Mouse (Mus musculus): ENCODE measurements at regions not wholly inside any gene's neighbourhood (a gene's known extent, or its start where the extent isn't known, plus 50 kb on each side); places are given as distances from the start of the nearest gene placed in this dataset.

DNA sequence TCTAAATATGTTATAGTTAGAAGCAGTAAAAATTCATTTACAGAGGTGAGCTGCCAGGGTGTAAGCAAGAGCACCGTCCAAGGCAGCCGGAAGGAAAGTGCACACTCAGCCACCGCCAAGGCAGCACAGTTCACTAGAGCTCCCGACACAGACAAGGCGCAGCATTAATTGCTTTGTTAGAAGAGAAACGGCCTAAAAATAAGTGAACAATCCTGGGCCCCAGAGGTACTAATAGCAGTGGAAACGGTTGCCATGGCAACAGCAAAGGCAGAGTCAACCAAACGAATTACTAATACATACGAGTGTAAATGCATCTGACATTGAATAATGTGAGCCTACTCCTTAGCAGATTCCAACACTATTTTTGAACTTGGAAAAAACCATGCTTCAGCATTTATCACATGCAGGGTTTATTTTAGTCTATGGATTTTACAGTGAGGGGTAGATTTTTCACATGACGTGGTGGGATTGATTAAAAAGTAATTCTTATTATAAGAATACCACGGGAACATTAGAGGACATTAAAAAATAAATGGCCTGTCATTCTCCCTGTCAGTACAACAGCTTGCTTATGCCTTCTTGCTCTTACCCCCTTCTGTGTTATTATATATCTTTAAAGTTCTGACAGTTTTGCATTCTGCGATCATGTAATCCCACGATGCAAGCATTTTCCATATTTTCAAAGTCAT, 62.5 kb downstream of the Cavin4 start:
- Histone ChIP-seq H3K36me3 (ENCODE audit: control insufficient read depth, insufficient read depth, low read length) (no peaks in the 10 kb centered on the region), H3K4me1 (replicated peaks; ENCODE audit: control insufficient read depth, insufficient read depth, low read length) (no peaks in the 10 kb centered on the region), H3K4me2 (ENCODE audit: low read length) (no peak overlapping the region), H3K27me3 (replicated peaks; ENCODE audit: control insufficient read depth, insufficient read depth, low read length) (no peaks in the 10 kb centered on the region), H3K9me3 (ENCODE audit: control insufficient read depth, low read length) (no peaks in the 10 kb centered on the region), H3K4me3 (ENCODE audit: low read depth, low read length) (no peak overlapping the region), H3K27ac (ENCODE audit: low read depth) (no peak overlapping the region), H3K9ac (ENCODE audit: low read length) (no peak overlapping the region)
- DNase-seq (ENCODE audit: low spot score) (no peak), ATAC-seq (replicated peaks; ENCODE audit: low FRiP score, low TSS enrichment, low read depth) (no peak)
- 49% methylated on average over 13 of the region's 13 CpGs for WGBS

DNA sequence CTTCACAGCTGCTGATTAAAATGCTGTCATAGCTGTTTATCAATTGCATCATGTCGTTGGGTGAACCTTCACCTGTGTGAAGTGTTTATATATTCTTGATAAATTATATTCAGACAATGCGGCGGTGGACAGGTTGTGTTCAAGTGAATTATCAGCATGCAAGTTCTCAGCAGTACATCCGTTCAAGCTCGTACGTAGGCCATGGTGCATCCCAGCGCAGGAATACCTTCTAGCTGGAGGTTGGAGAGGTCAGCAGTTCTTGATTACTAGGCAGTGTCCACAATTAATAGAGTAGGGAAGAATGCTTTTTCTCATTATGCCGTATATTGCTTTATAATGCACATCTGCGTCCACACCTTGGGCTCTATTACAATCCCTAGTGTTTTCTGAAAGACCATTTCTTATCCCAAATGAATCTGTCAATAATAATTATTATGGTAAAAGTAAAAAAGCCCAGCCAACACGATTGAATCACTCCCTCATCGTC, 63.1 kb downstream of the Cavin4 start:
- Histone ChIP-seq H3K27ac (ENCODE audit: low read depth) (no peak overlapping the region), H3K4me3 (ENCODE audit: low read depth, low read length) (no peak overlapping the region), H3K9me3 (ENCODE audit: control insufficient read depth, low read length) (no peaks in the 10 kb centered on the region), H3K4me1 (replicated peaks; ENCODE audit: control insufficient read depth, insufficient read depth, low read length) (no peaks in the 10 kb centered on the region), H3K4me2 (ENCODE audit: low read length) (no peak overlapping the region), H3K9ac (ENCODE audit: low read length) (no peak overlapping the region), H3K36me3 (ENCODE audit: control insufficient read depth, insufficient read depth, low read length) (no peaks in the 10 kb centered on the region), H3K27me3 (replicated peaks; ENCODE audit: control insufficient read depth, insufficient read depth, low read length) (no peaks in the 10 kb centered on the region)
- ATAC-seq (replicated peaks; ENCODE audit: low FRiP score, low TSS enrichment, low read depth): no peak
- DNase-seq (ENCODE audit: low spot score): no peak
- WGBS: 71% methylated on average over 11 of the region's 11 CpGs

DNA sequence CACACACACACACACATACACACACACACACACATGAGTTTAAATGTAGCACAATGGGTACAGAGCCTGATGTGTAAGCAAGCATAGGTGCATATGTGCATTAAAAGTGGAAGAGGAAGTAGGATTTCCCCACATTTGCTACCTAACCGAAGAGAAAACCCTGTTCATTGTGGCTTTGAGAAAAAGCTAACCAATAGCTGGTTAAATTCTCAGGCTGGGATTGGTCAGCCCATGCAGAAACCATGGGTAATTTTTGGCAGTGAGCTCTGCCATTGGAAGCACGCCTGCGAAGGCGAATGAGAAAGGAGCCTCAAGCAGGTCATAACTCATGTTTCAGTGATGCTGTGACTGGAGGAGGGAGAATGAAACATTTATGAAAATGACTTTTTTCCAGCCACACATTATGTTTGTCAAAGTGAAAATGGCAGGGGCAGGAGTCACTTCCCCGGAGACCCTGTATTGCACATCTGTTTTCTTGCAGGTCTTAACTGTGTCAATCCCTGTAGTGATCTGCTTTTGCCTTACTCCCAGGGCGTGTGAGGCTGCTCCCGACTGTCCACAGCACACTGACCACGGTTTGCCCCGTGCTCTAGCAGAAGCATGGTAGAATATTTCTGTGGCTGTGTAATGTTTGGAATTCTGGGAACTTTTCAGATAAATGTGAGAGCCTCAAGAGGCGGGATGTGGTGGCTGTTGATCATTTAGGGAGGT, 71.7 kb downstream of the Cavin4 start:
- Histone ChIP-seq H3K4me2 (ENCODE audit: low read length) (no peak overlapping the region), H3K4me3 (ENCODE audit: low read depth, low read length) (no peak overlapping the region), H3K27me3 (replicated peaks; ENCODE audit: control insufficient read depth, insufficient read depth, low read length) (no peaks in the 10 kb centered on the region), H3K9ac (ENCODE audit: low read length) (no peak overlapping the region), H3K27ac (ENCODE audit: low read depth) (no peak overlapping the region), H3K4me1 (replicated peaks; ENCODE audit: control insufficient read depth, insufficient read depth, low read length) (no peaks in the 10 kb centered on the region), H3K9me3 (ENCODE audit: control insufficient read depth, low read length) (no peaks in the 10 kb centered on the region), H3K36me3 (ENCODE audit: control insufficient read depth, insufficient read depth, low read length) (no peaks in the 10 kb centered on the region)
- WGBS: 62% methylated on average over 10 of the region's 10 CpGs
- DNase-seq (ENCODE audit: low spot score) (no peak), ATAC-seq (replicated peaks; ENCODE audit: low FRiP score, low TSS enrichment, low read depth) (no peak)

DNA sequence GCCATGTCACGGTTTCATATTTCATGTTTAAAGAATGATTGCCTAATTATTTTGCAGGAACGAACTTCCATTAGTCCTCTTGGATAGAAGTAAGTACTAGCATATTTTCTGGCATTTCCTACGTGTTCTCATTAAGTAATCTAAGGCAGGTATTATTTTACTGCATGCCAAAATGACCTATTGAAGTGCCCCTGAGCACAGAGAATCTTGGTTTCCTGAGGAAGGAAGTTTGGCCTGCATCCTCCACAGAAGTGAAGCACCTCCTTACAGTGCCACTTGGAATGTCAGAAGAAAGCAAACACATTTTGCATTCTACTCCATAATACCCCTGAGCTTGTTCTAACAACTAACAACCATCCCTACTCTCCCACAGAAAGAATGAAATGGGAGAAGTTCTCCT, 82.9 kb downstream of the Cavin4 start:
- Histone ChIP-seq H3K27me3 (replicated peaks; ENCODE audit: control insufficient read depth, insufficient read depth, low read length) (no peaks in the 10 kb centered on the region), H3K36me3 (ENCODE audit: control insufficient read depth, insufficient read depth, low read length) (no peaks in the 10 kb centered on the region), H3K27ac (ENCODE audit: low read depth) (no peak overlapping the region), H3K4me1 (replicated peaks; ENCODE audit: control insufficient read depth, insufficient read depth, low read length) (0 out of 2 replicates have a peak, but pooled peaks cover 2% of the 10 kb centered on the region), H3K4me2 (ENCODE audit: low read length) (no peak overlapping the region), H3K9ac (ENCODE audit: low read length) (no peak overlapping the region), H3K4me3 (ENCODE audit: low read depth, low read length) (no peak overlapping the region), H3K9me3 (ENCODE audit: control insufficient read depth, low read length) (no peaks in the 10 kb centered on the region)
- WGBS: 89% methylated on average over 3 of the region's 3 CpGs
- DNase-seq (ENCODE audit: low spot score): no peak
- no peak for ATAC-seq (replicated peaks; ENCODE audit: low FRiP score, low TSS enrichment, low read depth)

DNA sequence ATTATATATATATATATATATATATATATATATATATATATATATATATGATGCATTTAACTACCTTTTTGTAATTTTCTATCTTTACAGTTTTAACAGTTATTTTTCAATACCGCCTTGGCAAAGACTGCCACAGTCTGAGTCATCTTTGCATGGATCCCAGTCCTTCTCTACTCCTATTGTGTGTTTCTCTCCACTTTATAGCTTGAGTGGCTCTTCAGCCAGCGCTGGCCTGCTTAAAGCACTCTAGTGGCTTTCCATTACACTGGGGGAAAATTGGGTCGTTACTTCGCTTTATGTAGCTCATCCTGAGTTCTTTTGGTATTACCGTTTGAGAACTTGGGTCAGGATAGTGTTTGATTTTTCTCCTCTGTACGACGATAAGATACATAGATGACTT, 86.3 kb downstream of the Cavin4 start:
- Histone ChIP-seq H3K36me3 (ENCODE audit: control insufficient read depth, insufficient read depth, low read length) (no peaks in the 10 kb centered on the region), H3K4me1 (replicated peaks; ENCODE audit: control insufficient read depth, insufficient read depth, low read length) (0 out of 2 replicates have a peak, but pooled peaks cover 2% of the 10 kb centered on the region), H3K27ac (ENCODE audit: low read depth) (no peak overlapping the region), H3K4me3 (ENCODE audit: low read depth, low read length) (no peak overlapping the region), H3K27me3 (replicated peaks; ENCODE audit: control insufficient read depth, insufficient read depth, low read length) (no peaks in the 10 kb centered on the region), H3K4me2 (ENCODE audit: low read length) (no peak overlapping the region), H3K9me3 (ENCODE audit: control insufficient read depth, low read length) (no peaks in the 10 kb centered on the region), H3K9ac (ENCODE audit: low read length) (no peak overlapping the region)
- WGBS: 80% methylated on average over 7 of the region's 7 CpGs
- DNase-seq (ENCODE audit: low spot score): no peak
- no peak for ATAC-seq (replicated peaks; ENCODE audit: low FRiP score, low TSS enrichment, low read depth)

DNA sequence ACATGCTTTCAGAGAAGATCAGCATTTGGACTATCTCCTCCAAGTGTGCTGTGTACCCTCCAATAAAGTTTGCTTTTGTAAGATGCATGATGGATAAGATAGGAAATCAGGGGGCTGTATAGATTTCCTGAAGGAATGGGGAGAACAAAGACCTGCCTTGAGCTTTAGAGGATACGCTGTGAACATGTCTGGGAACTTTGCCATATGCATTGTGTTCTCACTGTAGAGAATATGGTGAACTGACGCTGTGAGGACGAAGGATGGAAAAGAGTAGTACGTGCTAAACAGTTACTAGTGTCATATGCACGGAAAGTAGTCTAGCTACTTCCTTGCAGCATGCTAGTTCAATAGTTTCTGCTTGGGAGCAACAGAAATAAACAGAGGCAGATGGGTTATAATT, 86.8 kb downstream of the Cavin4 start:
- Histone ChIP-seq H3K4me2 (ENCODE audit: low read length) (no peak overlapping the region), H3K27ac (ENCODE audit: low read depth) (no peak overlapping the region), H3K27me3 (replicated peaks; ENCODE audit: control insufficient read depth, insufficient read depth, low read length) (no peaks in the 10 kb centered on the region), H3K36me3 (ENCODE audit: control insufficient read depth, insufficient read depth, low read length) (no peaks in the 10 kb centered on the region), H3K4me1 (replicated peaks; ENCODE audit: control insufficient read depth, insufficient read depth, low read length) (0 out of 2 replicates have a peak, but pooled peaks cover 2% of the 10 kb centered on the region), H3K9ac (ENCODE audit: low read length) (no peak overlapping the region), H3K9me3 (ENCODE audit: control insufficient read depth, low read length) (no peaks in the 10 kb centered on the region), H3K4me3 (ENCODE audit: low read depth, low read length) (no peak overlapping the region)
- ATAC-seq (replicated peaks; ENCODE audit: low FRiP score, low TSS enrichment, low read depth): no peak
- no peak for DNase-seq (ENCODE audit: low spot score)
- WGBS: 65% methylated on average over 5 of the region's 5 CpGs

DNA sequence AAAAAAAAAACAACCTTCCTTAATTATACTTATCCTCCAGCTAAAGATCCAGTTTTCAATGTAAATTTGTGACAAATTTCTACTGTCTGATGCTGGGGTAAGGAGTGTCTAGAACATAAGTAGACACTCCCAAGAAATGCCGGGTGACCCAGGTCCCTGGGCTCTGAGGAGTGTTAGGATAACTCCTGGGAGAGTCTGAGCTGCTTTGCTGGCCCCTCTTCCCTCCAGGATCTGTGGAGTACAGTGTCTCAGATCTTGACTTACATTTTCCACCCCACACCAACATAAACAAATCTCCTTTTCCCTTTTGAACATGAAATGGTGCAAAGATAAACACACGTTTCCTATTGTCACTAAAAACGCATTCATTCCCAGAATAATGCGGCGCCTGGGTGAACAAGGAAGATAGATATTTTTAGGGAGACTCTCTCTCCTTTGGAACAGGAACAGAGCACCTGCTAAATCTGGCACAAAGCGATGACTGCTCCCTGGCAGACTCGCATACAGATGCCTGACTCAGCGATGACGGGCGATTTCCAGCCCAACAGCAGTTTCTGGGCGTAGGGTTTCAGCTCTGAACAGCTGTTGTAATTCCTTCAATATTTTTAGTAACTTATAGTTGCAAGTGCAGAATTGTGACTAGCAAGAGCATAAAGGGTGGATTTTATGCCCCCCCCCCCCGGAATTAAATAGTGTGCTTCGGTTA, 91.3 kb downstream of the Cavin4 start:
- no peak overlapping the region for H3K27ac ChIP-seq (ENCODE audit: low read depth)
- ATAC-seq (replicated peaks; ENCODE audit: low FRiP score, low TSS enrichment, low read depth) (no peak), DNase-seq (ENCODE audit: low spot score) (peak; percentile 54)
- H3K4me1 ChIP-seq (replicated peaks; ENCODE audit: control insufficient read depth, insufficient read depth, low read length): 0 out of 2 replicates have a peak, but pooled peaks cover 2% of the 10 kb centered on the region
- H3K27me3 ChIP-seq (replicated peaks; ENCODE audit: control insufficient read depth, insufficient read depth, low read length): no peaks in the 10 kb centered on the region
- 38% methylated on average over 13 of the region's 13 CpGs for WGBS
- H3K9ac ChIP-seq (ENCODE audit: low read length): no peak overlapping the region
- no peaks in the 10 kb centered on the region for H3K36me3 ChIP-seq (ENCODE audit: control insufficient read depth, insufficient read depth, low read length)
- no peak overlapping the region for H3K4me3 ChIP-seq (ENCODE audit: low read depth, low read length)
- no peaks in the 10 kb centered on the region for H3K9me3 ChIP-seq (ENCODE audit: control insufficient read depth, low read length)
- no peak overlapping the region for H3K4me2 ChIP-seq (ENCODE audit: low read length)

DNA sequence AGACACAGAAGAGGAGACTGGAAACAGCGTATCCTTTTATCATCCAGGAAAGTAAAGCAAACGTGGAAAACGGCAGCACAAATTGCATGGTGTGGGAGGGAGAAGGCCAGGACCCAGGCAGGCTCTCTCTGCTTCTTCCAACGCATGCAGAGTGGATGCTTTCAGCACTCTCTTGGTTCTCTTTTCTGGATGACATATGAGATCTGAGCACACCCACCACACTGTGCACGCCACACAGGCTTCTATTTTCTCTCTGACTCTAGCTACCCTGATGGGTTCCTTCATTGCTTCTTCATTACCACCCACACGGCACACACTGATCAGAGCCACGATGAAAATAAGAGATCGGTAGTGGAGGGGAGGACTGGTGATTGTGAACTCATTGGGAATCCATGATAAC, 97.3 kb downstream of the Cavin4 start:
- H3K4me3 ChIP-seq (ENCODE audit: low read depth, low read length): no peak overlapping the region
- H3K4me1 ChIP-seq (replicated peaks; ENCODE audit: control insufficient read depth, insufficient read depth, low read length): no peaks in the 10 kb centered on the region
- ATAC-seq (replicated peaks; ENCODE audit: low FRiP score, low TSS enrichment, low read depth): no peak
- DNase-seq (ENCODE audit: low spot score): no peak
- WGBS: 69% methylated on average over 8 of the region's 8 CpGs
- H3K9me3 ChIP-seq (ENCODE audit: control insufficient read depth, low read length): no peaks in the 10 kb centered on the region
- H3K27ac ChIP-seq (ENCODE audit: low read depth): no peak overlapping the region
- H3K9ac ChIP-seq (ENCODE audit: low read length): no peak overlapping the region
- H3K27me3 ChIP-seq (replicated peaks; ENCODE audit: control insufficient read depth, insufficient read depth, low read length): no peaks in the 10 kb centered on the region
- no peak overlapping the region for H3K4me2 ChIP-seq (ENCODE audit: low read length)
- H3K36me3 ChIP-seq (ENCODE audit: control insufficient read depth, insufficient read depth, low read length): no peaks in the 10 kb centered on the region
